17 mouse cellular contexts compared by ENCODE assay signal in genomic region chr8:61933243-61933642, GRCm38 (mm10). TPM values are rescaled to one million over a fixed set of nuclear protein-coding genes. Genes with fewer than 3 reads are reported as not detected.
"Had no signal": no experiment of that assay in that cellular context is flagged by ENCODE, and none has a peak within 500 bp of the region (broad histone marks: within the 10 kb centered on the region; RNA-seq: fewer than 3 reads in every experiment).

No protein-coding gene starts in this region.

- H3K9ac ChIP-seq: limb, embryonic 12.5 days; liver, embryonic 13.5 days; liver, postnatal 0 days; midbrain, embryonic 15.5 days; neural tube, embryonic 12.5 days had no signal

- H3K36me3 ChIP-seq: limb, embryonic 12.5 days; liver, embryonic 13.5 days; midbrain, embryonic 15.5 days; neural tube, embryonic 12.5 days had no signal

- H3K4me1 ChIP-seq: liver, embryonic 13.5 days; neural tube, embryonic 12.5 days had no signal

- H3K9me3 ChIP-seq: limb, embryonic 12.5 days; liver, embryonic 13.5 days; midbrain, embryonic 15.5 days; neural tube, embryonic 12.5 days had no signal

- H3K4me2 ChIP-seq: limb, embryonic 12.5 days; liver, embryonic 13.5 days; midbrain, embryonic 11.5 days; midbrain, embryonic 15.5 days; neural tube, embryonic 12.5 days had no signal

- DNase-seq: kidney, adult 9 months; kidney, postnatal 10 days; kidney, postnatal 4 days; liver; liver, embryonic 13.5 days; liver, postnatal 0 days; lung, postnatal 36 days; thymus, adult 2 months; thymus, postnatal 25 days had no signal

- ATAC-seq: liver, postnatal 0 days; lung, postnatal 0 days; midbrain, embryonic 15.5 days had no signal

- H3K27ac ChIP-seq: layer of hippocampus, adult 2 months; limb, embryonic 12.5 days; liver, embryonic 13.5 days; midbrain, embryonic 15.5 days; neural tube, embryonic 12.5 days; stomach, postnatal 0 days had no signal

- H3K27me3 ChIP-seq: liver, embryonic 13.5 days; midbrain, embryonic 15.5 days; neural tube, embryonic 12.5 days had no signal

- H3K4me3 ChIP-seq: layer of hippocampus, adult 2 months; limb, embryonic 12.5 days; liver, embryonic 13.5 days; midbrain, embryonic 15.5 days; neural tube, embryonic 12.5 days had no signal

RNA-seq across cellular contexts. Expression of gene Palld, which starts 30.8 kb away (rescaled TPM):
- total RNA-seq: monocyte, adult 5-6 weeks had no signal
